Mouse (Mus musculus): ENCODE data around the gene Casr.

Casr gene

DNA sequence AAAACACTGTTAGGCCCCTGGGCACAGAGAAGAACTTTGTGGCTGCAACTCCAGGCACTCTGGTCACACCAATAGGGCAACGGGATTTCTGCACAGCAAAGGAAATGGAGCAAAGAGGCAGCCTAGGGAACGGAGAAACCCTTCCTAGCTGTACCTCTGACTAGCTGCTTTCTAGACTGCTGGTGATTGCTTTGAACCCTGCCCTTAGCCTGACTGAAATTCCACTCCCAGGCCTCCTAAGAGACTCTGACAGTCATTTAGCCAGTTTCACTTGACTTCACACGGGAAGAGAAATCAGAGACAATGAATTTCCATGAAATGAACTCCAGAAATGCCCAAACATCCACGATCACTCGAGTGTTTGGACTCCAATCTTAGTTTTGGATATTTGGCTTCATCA, 38.8 kb downstream of the Casr start:
- in situ Hi-C loops (cut with MseI, MboI), result no loop called here

DNA sequence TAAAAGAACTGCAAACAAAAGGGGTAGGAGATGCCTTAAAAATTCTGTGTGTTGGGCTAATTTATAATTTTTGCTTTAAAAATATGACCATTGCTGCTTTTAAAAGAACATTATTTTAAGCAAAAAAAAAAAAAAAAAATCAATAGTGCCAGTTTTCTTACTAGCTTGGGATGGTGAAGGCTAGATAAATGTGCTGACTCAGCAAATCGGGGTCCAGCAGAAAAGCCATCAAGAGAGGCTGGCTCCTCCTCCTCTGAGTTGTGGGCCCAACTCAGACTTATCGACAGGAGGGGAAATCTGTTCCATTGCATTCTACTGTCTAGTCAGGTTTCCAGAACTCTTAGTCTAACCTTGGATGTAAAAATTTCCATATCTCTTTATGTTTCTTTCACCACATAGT, 45.6 kb downstream of the Casr start:
- in situ Hi-C loops (cut with MseI, MboI), result no loop called here

DNA sequence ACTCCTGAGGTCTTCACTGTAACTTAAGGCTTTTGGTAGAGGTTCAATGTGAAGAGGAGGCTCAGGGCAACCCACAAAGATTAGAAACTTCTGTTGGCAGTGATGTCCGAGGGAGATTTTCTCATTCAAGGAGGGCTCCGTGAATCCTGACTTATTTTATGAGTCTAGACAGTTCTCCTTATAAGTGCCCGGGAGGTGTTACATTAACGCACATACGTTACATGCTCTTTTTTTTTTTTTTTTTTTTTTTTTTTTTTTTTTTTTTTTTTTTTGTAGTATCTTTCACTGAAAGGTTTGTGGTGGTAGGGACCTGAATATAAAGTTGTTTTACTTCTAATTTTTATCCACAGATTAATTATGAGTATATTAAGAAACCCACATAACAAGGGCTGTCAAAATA, 54.6 kb downstream of the Casr start:
- in situ Hi-C loops (cut with MseI, MboI), result no loop called here

DNA sequence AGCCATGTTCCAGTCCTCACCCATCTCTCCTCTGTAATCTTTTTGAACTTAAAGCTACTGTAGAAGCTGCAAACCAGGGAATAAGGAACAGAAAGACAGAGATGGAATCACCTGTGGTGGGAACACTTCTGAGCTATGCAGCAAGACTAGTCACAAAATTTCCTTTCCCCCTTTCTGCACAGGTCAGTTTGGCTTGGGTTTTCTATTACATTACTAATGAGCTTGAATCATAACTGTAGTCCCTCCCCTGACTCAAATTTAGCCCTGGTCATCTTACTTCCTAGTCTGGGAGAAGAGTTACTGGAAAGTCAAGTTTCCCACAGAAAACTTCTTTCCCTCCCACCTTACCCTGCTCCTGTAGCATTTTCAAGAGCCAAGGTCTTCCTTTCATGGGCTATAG, 55.1 kb downstream of the Casr start:
- in situ Hi-C loops (cut with MseI, MboI), result no loop called here

DNA sequence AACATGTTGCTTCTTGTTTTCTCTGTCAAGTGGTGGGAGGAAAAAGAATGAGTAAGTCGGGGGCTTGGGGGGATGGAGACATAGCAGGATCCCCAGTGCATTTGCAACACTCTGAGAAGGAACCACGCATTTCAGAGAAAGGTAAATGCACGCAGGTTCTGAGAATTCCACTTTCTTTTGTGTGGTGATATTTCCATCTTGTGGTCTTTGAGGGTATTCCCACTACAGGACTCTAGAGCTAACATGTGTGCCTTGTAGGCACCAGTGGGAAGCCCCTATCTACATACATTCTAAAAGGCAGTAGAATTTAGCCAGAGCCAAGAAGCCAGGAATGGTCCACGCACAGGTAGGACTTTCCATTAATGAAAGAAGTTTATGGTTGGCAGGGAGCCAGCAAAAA, 56.0 kb downstream of the Casr start:
- in situ Hi-C loops (cut with MseI, MboI), result no loop called here

DNA sequence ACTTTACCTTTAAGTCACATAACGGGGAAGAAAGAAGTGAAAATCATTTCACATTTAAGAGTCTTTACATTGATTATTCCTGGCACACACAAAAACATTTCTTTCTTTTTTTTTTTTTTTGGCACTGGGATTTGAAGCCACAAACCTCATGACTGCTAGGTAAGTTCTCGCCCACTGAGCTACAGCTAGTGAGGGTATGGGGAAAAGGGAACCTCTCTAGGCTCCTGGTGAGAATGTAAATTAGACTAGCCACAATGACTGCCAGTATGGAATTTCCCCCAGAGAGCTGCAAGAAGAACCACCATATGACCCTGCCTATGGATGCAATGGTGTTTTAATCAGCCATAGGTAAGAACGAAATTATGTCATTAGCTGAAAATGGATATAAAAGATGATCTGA, 56.8 kb downstream of the Casr start:
- in situ Hi-C loops (cut with MseI, MboI), result no loop called here

DNA sequence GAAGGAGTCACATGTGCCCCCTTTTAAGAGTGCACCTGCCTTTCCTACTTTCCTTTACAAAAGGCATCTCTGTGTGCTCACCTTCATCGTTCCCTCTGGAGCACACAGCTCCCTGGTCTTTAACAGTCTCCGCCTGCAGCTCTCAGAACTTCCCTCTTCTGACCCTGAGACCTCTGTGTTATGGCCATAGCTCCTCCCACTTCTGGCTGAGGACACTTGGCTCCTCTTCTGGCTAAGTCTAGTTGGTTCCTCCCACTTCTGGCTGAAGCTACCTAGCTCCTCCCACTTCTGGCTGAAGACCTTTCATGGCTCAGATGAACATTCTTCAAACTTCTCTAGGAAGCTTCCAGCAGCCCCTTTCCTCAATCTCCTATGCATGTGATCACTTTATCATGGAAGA, 59.7 kb downstream of the Casr start:
- in situ Hi-C loops (cut with MseI, MboI), result no loop called here

DNA sequence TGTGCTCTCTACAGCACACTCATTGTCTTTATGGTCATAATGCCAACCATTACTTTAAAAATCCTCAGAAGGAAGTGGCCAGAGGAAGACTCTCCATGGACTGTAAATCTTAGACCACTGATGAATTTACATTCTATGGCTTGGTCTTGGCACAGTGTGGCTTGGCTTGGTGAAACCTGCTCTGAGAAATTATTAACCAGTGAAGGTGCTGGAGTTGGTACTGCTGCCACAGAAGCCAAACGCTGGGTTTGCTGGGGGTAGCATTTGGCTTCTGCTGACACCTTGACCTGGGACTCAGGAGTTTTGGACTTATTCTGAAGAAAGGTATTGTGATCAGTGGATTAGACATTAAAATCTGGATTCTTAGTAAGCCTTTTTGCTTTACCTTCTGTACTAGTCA, 69.5 kb downstream of the Casr start:
- in situ Hi-C loops (cut with MseI, MboI), result no loop called here

DNA sequence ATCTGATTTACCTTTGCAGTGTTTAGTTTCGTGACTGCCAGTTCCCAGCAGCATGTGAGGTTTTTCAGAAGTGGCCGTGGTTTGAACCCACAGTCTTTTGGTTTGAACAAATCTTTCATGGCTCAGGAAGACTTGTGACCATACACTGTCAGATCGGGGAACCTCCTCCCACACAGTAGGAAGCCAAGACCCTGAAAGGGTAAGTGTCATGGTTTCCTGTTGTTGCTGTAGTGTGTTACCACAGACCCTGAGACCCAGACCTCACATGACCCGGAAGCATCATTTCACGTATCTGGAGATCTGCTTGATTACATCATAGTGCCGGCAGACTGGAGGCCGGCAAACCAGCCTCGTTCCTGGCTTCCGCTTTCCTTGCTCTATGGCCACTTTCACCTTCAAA, 85.1 kb downstream of the Casr start:
- in situ Hi-C loops (cut with MseI, MboI), result loop anchor here (10.0 kb wide), 1 partner anchor 238 kb away; no protein-coding TSS in a partner anchor

DNA sequence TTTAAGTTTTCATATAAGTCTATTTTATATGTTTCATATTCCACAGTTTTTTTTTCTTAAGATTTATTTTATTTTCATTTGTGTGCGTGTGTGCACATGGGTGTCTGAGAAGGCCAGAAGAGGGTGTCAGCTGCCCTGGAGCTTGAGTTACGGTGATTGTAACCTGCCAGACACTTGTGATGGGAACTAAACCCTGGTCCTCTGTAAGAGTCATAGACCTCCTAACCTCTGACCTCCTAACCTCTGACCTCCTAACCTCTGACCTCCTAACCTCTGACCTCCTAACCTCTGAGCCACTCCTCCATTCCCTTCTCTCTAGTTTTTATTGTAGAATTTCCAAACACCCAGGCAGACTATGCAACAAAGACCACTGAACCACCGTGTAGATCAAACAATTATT, 86.4 kb downstream of the Casr start:
- in situ Hi-C loops (cut with MseI, MboI), result loop anchor here (10.0 kb wide), 1 partner anchor 239 kb away; no protein-coding TSS in a partner anchor

DNA sequence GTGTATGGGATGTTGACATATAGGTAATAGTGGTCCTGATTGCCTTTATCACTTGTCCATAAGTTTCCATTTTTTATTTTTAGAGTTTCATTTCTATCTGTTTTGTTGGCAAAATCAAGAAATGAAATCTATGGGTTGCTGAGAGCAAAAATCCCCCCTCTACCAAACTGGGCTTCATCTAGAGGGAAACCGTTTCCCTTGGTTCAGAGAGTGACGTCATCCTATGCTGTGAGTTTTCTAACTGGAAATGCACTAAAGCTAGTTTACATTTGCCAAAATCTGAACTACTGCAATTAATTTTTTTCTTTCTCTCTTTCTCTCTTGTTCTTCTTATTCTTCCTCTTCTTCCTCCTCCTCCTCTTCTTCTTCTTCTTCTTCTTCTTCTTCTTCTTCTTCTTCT, 87.1 kb downstream of the Casr start:
- in situ Hi-C loops (cut with MseI, MboI), result loop anchor here (5.0 to 25.0 kb wide), 4 partner anchors 240 to 388 kb away; no protein-coding TSS in a partner anchor

DNA sequence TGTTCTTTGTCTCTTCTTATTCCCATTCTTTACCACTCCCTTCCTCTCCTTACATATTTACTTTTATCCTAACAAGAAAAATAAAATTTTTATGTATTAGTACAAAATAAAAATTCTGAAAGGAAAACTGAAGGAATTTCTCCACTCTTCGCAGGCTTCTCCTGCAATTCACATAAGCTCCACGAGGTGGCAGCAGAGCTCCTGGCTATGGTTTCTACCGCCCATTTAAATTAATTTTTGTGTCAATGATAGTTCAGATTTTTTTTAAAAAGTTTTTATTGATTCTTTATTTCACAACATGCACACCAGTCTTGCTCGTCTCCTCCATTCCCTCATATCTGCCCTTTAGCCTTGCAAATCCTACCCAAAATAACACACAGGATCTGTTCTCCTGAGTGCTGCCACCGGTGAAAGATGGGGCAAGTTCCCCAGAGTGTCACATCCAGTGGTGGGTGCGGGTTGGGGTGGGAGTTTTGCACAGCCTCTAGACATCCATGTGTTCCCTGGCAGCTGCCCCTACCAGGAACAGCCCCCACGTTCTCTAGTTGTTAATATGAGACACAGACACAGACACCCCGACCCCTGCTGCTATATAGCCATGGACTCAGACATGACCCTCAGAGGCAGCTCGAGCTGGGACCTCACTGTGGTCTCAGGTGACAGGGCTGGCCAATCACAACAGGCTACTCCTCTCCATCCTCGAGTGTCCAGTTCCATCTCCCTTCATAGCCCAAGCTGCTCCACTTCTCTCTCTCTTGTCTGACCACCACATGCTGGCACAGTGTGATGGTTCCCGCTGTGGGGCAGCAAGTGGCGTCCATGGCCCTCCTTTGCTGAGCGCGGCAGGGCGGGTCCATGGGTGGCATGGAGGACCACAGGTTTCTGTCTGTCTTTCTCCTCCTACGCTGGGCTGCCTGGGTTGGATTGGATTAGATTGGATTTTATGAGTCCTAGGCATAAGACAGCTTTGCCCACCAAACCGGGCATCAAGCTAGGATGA, 88.4 kb downstream of the Casr start:
- in situ Hi-C loops (cut with MseI, MboI), result loop anchor here (5.0 to 25.0 kb wide), 4 partner anchors 241 to 386 kb away; no protein-coding TSS in a partner anchor

DNA sequence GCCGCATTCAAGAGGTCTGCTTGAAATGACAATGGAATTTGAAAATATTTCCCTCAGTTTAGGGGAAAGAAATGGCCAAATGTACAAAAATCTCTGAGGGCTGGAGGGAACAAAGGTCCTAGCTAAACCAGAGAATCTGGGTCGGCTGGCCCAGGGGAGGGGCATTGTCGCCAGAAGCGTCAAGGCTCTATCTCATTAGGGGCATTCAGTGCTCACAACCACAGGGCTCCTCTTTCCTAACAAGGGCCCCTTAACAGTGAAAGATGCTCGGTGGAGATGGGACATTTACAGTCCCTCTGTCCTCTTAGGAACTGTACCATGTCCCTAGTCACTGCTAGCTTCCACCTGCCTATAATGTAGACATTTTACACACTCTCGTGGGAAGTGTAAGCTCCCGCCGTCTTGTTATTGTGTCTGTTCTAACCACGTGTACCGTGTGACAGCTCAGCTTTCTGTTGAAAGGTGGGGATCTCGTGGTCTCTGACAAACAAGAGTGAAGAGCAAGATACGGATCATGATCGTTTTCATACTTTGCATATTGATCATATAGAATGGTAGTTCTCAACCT, 90.8 kb downstream of the Casr start:
- in situ Hi-C loops (cut with MseI, MboI), result loop anchor here (5.0 to 25.0 kb wide), 4 partner anchors 244 to 384 kb away; no protein-coding TSS in a partner anchor

DNA sequence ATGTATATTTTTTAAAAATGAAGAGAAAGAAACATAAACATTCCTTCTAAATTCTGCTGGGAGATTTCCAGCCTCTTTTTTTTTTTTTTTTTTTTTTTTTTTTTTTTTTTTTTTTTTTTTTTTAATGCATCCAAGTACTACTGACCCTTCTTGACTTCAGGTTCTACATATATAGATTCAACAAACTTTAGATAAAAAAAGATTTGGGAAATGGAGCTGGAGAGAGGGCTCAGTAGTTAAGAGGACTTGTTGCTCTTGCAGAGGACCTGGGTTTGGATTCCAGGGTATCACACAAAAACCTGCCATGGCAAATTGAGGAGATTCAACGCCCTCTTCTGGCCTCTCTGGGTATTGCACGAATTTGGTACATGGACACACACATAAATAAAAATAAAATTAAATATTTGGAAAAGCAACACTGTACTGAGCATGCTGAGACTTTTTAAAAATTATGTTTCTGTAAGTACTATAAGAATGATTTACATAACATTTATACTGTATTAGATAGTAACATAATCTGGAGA, 91.9 kb downstream of the Casr start:
- in situ Hi-C loops (cut with MseI, MboI), result loop anchor here (5.0 to 25.0 kb wide), 4 partner anchors 245 to 383 kb away; no protein-coding TSS in a partner anchor

DNA sequence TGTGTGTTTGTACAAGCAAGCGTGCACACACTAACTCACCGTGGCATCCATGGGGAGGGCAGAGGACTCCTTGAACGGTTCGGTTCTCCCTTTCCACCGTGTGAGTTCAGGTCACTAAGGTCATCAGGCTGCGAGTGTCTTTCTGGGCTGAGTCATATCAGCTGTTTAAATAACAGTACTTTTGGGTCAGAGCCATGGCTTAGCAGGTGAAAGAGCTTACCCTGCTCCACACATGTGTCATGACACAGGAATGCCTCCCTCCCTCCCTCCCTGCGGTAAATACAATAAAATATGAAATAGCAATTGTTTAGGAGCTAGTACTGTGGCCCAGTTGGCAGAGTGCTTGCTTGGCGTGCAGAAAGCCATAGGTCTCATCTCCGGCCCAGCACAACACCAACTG, 92.6 kb downstream of the Casr start:
- in situ Hi-C loops (cut with MseI, MboI), result loop anchor here (25.0 kb wide), 1 partner anchor 382 kb away; no protein-coding TSS in a partner anchor

DNA sequence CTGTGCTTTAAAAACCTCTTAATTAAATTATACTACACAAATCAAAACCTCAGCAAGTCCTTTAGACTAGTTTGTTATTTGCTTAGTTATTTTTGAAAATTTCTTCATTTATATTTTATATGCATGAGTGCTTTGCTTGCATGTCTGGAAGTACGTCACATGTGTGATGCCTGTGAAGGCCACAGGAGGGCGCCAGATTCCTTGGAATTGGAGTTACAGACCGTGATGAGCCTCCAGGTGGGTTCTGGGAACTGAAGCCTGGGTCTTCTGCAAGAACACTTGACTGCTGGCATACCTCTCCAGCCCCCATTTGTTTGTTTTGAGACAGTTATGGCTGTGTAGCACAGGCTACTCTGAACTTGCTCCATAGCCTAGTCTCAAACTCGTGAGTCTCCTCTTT, 93.1 kb downstream of the Casr start:
- in situ Hi-C loops (cut with MseI, MboI), result loop anchor here (25.0 kb wide), 1 partner anchor 382 kb away; no protein-coding TSS in a partner anchor

DNA sequence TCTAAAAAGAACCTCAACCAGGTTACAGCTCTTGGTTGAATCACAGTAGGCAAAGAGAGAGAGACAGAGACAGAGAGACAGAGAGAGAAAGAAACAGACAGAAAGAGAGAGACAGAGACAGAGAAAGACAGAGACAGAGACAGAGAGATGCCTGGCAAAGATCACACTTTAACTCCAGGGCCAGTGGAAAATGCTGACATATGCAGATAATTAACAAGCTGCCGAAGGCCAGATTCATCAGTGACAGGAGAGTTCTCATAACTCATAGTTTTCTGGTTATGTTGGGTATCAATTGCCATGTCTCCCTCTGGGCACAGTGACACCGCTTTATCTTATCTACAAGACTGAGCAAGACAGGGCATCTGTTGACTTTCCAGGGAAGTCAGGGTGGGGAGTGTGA, 94.0 kb downstream of the Casr start:
- in situ Hi-C loops (cut with MseI, MboI), result loop anchor here (25.0 kb wide), 1 partner anchor 381 kb away; no protein-coding TSS in a partner anchor

DNA sequence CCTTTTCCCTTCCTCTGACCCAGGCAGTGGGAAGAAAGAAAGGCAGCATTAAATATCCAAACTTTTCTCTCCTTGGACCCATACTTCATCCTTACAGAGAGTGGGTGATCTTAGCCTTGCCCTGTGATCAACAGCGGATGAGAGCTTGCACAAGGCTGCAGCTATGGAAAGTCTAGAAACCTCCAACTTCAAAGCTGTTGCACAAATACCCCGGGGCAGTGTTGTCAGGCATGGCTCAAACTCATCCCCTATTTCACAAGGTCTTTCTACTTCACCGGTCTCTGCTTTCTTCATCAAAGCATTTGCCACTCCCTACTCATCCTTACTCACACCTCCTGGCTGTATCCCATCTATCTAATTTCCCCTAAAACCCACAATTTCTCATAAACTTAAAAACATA, 96.5 kb downstream of the Casr start:
- in situ Hi-C loops (cut with MseI, MboI), result loop anchor here (25.0 kb wide), 1 partner anchor 378 kb away; no protein-coding TSS in a partner anchor

DNA sequence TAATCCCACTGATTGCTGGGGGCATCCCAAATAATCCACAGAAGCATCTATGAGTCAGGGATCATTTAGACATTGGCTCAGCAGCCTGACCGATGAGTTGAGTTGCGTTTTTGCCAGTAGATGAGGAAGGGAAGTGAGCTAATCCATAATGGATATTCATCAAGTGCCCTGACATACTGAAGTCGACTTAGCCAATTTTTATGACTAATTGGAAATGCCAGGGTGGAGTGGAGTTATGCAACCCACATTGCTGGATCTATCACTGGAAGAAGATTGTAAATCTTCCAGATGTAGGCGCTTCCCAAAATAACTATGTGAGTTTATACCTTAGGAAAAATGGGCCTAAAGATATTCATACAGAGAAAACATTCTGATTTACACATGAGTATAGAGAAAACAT, 97.9 kb downstream of the Casr start:
- in situ Hi-C loops (cut with MseI, MboI), result loop anchor here (25.0 kb wide), 1 partner anchor 377 kb away; no protein-coding TSS in a partner anchor

DNA sequence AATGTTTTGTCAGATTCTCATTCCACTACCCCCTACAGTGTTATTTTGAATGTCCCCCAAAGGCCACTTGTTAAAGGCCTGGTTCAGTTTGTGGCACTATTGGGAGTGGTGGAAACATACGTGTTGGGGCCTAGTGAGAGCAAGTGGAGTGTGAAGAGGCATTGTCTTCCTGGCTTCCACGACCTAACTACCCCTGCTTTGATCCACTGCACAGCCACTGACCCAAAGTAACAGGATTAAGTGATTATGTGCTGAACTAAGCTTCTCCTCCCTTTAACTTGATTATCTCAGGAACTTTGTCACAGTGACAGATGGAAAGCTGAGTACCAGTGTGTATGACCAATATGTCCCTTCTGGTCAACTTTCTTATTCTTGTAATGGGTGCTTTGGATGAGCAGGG, 101.5 kb downstream of the Casr start:
- in situ Hi-C loops (cut with MseI, MboI), result loop anchor here (25.0 kb wide), 1 partner anchor 373 kb away; no protein-coding TSS in a partner anchor

DNA sequence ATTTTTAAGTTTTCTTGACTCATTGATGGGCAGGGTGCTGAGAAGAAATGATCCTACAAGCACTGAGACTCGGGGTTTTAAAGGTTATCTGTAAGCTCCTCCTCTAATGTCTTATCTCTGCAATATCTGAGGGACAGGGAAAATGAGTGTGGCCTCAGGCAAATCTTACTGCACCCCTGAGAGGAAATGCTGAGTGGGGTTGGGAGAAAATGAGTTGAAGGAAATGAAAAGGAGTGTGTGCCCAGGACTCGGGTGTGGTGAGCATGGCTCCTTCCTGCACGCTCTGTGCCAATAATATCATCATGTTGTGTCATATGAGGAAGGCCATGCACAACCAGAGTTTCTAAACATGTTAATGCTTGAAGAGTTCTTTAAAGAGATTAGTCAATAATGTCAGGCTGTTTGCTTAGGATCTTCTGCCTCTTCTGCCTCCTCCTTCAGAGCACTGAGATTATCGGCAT, 106.6 kb downstream of the Casr start, which contains the start of gene Stfa3:
Gene Stfa3, minus strand, starts transcription at position 51 of the 461 bp plus-strand sequence.
- in situ Hi-C loops (cut with MseI, MboI), result loop anchor here (25.0 kb wide), 1 partner anchor 368 kb away; no protein-coding TSS in a partner anchor
